Mouse (Mus musculus) ES-E14 (cell line): ENCODE data around the gene Miox. TPM values are rescaled to one million over a fixed set of nuclear protein-coding genes. Genes with fewer than 3 reads are reported as not detected.

Experiments
- DNase-seq: peaks from one replicate; pipeline ENCODE4 v3.0.0-alpha.2; 2013; ENCODE audit warnings: low read depth, low spot score
- H3K27ac ChIP-seq: 2 replicates; pipeline ENCODE4 v1.5.1; 2012; ENCODE audit warnings: low read depth, mild to moderate bottlenecking, low read length, moderate library complexity, mixed read lengths; ENCODE audit not compliant: poor library complexity, insufficient read depth, severe bottlenecking
- H3K36me3 ChIP-seq: 2 replicates; pipeline ENCODE4 v1.6.1; 2012; ENCODE audit warnings: mild to moderate bottlenecking, low read length, moderate library complexity, mixed read lengths; ENCODE audit not compliant: control insufficient read depth, poor library complexity, insufficient read depth, severe bottlenecking
- H3K4me1 ChIP-seq, 2 experiments: fragments of 150-350 bp in 1 of 2; sonication (generic) in 1 of 2; 2 replicates each; pipeline ENCODE4 v1.6.1; 2012; ENCODE audit warnings: low read length in 2 of 2, mild to moderate bottlenecking in 1 of 2, mixed read lengths in 1 of 2; ENCODE audit not compliant: control insufficient read depth in 2 of 2, insufficient read depth in 2 of 2, poor library complexity in 1 of 2
- H3K4me3 ChIP-seq, 2 experiments: fragments of 150-350 bp in 1 of 2; sonication (generic) in 1 of 2; 2 replicates each; pipeline ENCODE4 v1.5.1; 2012; ENCODE audit warnings: low read length in 2 of 2, low read depth in 1 of 2, mild to moderate bottlenecking in 1 of 2, mixed read lengths in 1 of 2; ENCODE audit not compliant: insufficient read depth in 1 of 2, poor library complexity in 1 of 2, severe bottlenecking in 1 of 2
- H3K9ac ChIP-seq: 2 replicates; pipeline ENCODE4 v1.6.1; 2012; ENCODE audit warnings: low read depth, mild to moderate bottlenecking, low read length, mixed read lengths; ENCODE audit not compliant: poor library complexity, insufficient read depth, severe bottlenecking
- H3K9me3 ChIP-seq: fragments of 150-350 bp; sonication (generic); 2 replicates; pipeline ENCODE4 v1.6.1; 2012; ENCODE audit warnings: low read depth, mild to moderate bottlenecking, low read length; ENCODE audit not compliant: control insufficient read depth, insufficient read depth
- CHD2 ChIP-seq: IDR thresholded peaks from 2 replicates; pipeline ENCODE4 v1.6.1; 2014; ENCODE audit warnings: mild to moderate bottlenecking, low read depth, low read length, inconsistent platforms
- HCFC1 ChIP-seq: IDR thresholded peaks from 2 replicates; pipeline ENCODE4 v1.6.1; 2012; ENCODE audit warnings: low read length, inconsistent platforms, borderline replicate concordance; ENCODE audit not compliant: insufficient read depth
- MAFK ChIP-seq: IDR thresholded peaks from 2 replicates; pipeline ENCODE4 v1.6.1; 2014; ENCODE audit warnings: mild to moderate bottlenecking, low read depth, low read length, inconsistent platforms; ENCODE audit not compliant: insufficient read depth
- ZC3H11A ChIP-seq: IDR thresholded peaks from 2 replicates; pipeline ENCODE4 v1.6.1; 2012; ENCODE audit warnings: low read depth, mild to moderate bottlenecking, inconsistent platforms, low read length, borderline replicate concordance
- ZNF384 ChIP-seq: IDR thresholded peaks from 2 replicates; pipeline ENCODE4 v1.6.1; 2012; ENCODE audit warnings: low read depth, low read length, inconsistent platforms
- in situ Hi-C, 2 experiments: fragments of 600-800 bp; cut with MboI; formaldehyde crosslinking; loops; one replicate each; pipeline ENCODE4 v1.15.1; 2025; ENCODE audit warnings: low sequenced_read_pairs in 2 of 2, inconsistent platforms in 1 of 2; ENCODE audit not compliant: unreplicated experiment in 2 of 2
- total RNA-seq: library from RNA; depleted of rRNA; stranded (reverse); fragments of 300-350 nt; gene quantifications from 2 replicates; pipeline ENCODE4 v1.2.3, GENCODE M21; 2012

Gene Miox
- total RNA-seq, 1 experiment = 0.54 TPM

- Histone ChIP-seq H3K4me1 (peaks cover 0 to 27% of the 10 kb centered on the region in 2 experiments; a peak in 2 of 4 replicates), H3K27ac (no peak overlapping the region), H3K4me3 (no peak overlapping the region; a peak in 1 of 4 replicates), H3K36me3 (peaks cover 34% of the 10 kb centered on the region), H3K9me3 (no peaks in the 10 kb centered on the region), H3K9ac (no peak overlapping the region)
- no peak for DNase-seq
- no peak for TF ChIP-seq ZNF384
- TF ChIP-seq ZC3H11A = no peak
- TF ChIP-seq MAFK = no peak
- TF ChIP-seq HCFC1 = no peak
- no peak for TF ChIP-seq CHD2
- in situ Hi-C loops = no loop called here
Measured at GRCm38 (mm10) chr15:89352795-89353194, 18.6 kb downstream of the Miox start.

- peak overlapping the region; percentile 4 for H3K9ac ChIP-seq
Measured at GRCm38 (mm10) chr15:89353837-89354236, 19.6 kb downstream of the Miox start.

GRCm38 (mm10) chr15:89354455-89354854 is 20.3 kb downstream of the Miox start:
- peaks cover 0 to 29% of the 10 kb centered on the region in 2 experiments; a peak in 2 of 4 replicates for H3K4me1 ChIP-seq
- TF ChIP-seq HCFC1 = no peak
- TF ChIP-seq ZNF384 = no peak
- no peak for TF ChIP-seq CHD2
- no peak for TF ChIP-seq MAFK
- TF ChIP-seq ZC3H11A = no peak
- H3K27ac ChIP-seq = no peak overlapping the region
- H3K4me3 ChIP-seq = peak overlapping the region; percentile 90 to 98; a peak in 3 of 4 replicates
- peak overlapping the region; percentile 90 for H3K9ac ChIP-seq
- no peaks in the 10 kb centered on the region for H3K9me3 ChIP-seq
- DNase-seq = no peak
- in situ Hi-C loops = no loop called here
- peaks cover 40% of the 10 kb centered on the region for H3K36me3 ChIP-seq

More at GRCm38 (mm10) chr15:89353837-89354236, 19.6 kb downstream of the Miox start:
- no peak for DNase-seq
- H3K36me3 ChIP-seq = peaks cover 39% of the 10 kb centered on the region
- no peak overlapping the region for H3K4me3 ChIP-seq
- in situ Hi-C loops = no loop called here
- no peaks in the 10 kb centered on the region for H3K9me3 ChIP-seq
- H3K4me1 ChIP-seq = peaks cover 0 to 27% of the 10 kb centered on the region in 2 experiments; a peak in 2 of 4 replicates
- H3K27ac ChIP-seq = no peak overlapping the region
- TF ChIP-seq ZNF384 (no peak), MAFK (no peak), CHD2 (no peak), ZC3H11A (no peak)

- Histone ChIP-seq H3K9me3 (no peaks in the 10 kb centered on the region), H3K36me3 (peaks cover 47% of the 10 kb centered on the region), H3K4me3 (peak within 1 kb of the TSS; percentile 90 to 98), H3K4me1 (peaks cover 0 to 29% of the 10 kb centered on the region in 2 experiments; a peak in 2 of 4 replicates), H3K27ac (peak within 1 kb of the TSS; percentile 91), H3K9ac (peak within 1 kb of the TSS; percentile 98)
- peak; percentile 68 for TF ChIP-seq HCFC1
- TF ChIP-seq MAFK = no peak
- peak; percentile 93 for DNase-seq
- in situ Hi-C loops = no loop called here
Measured at GRCm38 (mm10) chr15:89355241-89356187, 21.3 kb downstream of the Miox start, which contains the start of the genes Lmf2 and Ncaph2. Gene Lmf2, minus strand, starts transcription at chr15:89355659. Gene Ncaph2, plus strand, starts transcription at chr15:89355719.
